Mouse (Mus musculus) stomach, embryonic 14.5 days (tissue): Measurements from ENCODE around the gene Pik3ip1. TPM values are rescaled to one million over a fixed set of nuclear protein-coding genes. Genes with fewer than 3 reads are reported as not detected.

ENCODE experiments used
- ATAC-seq: fragments of 200-750 bp; cut with Nextera tagmentation; 2 replicates; pipeline ENCODE4 v1.8.0; 2017; ENCODE audit warnings: low read depth, moderate TSS enrichment; ENCODE audit not compliant: insufficient number of reproducible peaks, insufficient read depth, low FRiP score
- H3K27ac ChIP-seq: fragments of 300-500 bp; sonication (generic); 2 replicates; pipeline ENCODE4 v1.5.1; 2014; ENCODE audit warnings: mild to moderate bottlenecking, low read length, moderate library complexity, mixed read lengths
- H3K27me3 ChIP-seq: fragments of 300-500 bp; sonication (generic); 2 replicates; pipeline ENCODE4 v1.6.1; 2014; ENCODE audit warnings: low read length, control low read depth, mixed read lengths; ENCODE audit not compliant: control insufficient read depth, insufficient read depth
- H3K36me3 ChIP-seq: fragments of 300-500 bp; sonication (generic); 2 replicates; pipeline ENCODE4 v1.6.1; 2014; ENCODE audit warnings: mild to moderate bottlenecking, control low read depth, low read length, moderate library complexity, mixed read lengths; ENCODE audit not compliant: control insufficient read depth, insufficient read depth
- H3K4me1 ChIP-seq: fragments of 300-500 bp; sonication (generic); 2 replicates; pipeline ENCODE4 v1.6.1; 2014; ENCODE audit warnings: low read length, control low read depth, mixed read lengths; ENCODE audit not compliant: control insufficient read depth, insufficient read depth
- H3K4me2 ChIP-seq: fragments of 300-500 bp; sonication (generic); replicated peaks from 2 replicates; pipeline ENCODE4 v1.6.1; 2014; ENCODE audit warnings: low read depth, low read length, control low read depth
- H3K4me3 ChIP-seq: fragments of 300-500 bp; sonication (generic); 2 replicates; pipeline ENCODE4 v1.5.1; 2014; ENCODE audit warnings: low read depth, low read length, control low read depth
- H3K9ac ChIP-seq: fragments of 300-500 bp; sonication (generic); replicated peaks from 2 replicates; pipeline ENCODE4 v1.6.1; 2014; ENCODE audit warnings: low read depth, mild to moderate bottlenecking, control low read depth, low read length, moderate library complexity, mixed read lengths
- H3K9me3 ChIP-seq: fragments of 300-500 bp; sonication (generic); 2 replicates; pipeline ENCODE4 v1.6.1; 2016; ENCODE audit warnings: low read depth, low read length, control low read depth; ENCODE audit not compliant: control insufficient read depth
- WGBS: fragments of 180-500 bp; shearing (Covaris S2); extraction: QIAGEN DNeasy Blood & Tissue Kit; methylation state at CpG from one replicate; pipeline ENCODE4 v1.1.7; 2014; 5-methylcytosine and 5-hydroxymethylcytosine counted together
- polyA plus RNA-seq: library from polyadenylated mRNA; unstranded; fragments of >200 nt; fragmentation: Nextera tagmentation; extraction: Ambion mirVana; gene quantifications from 2 replicates; pipeline ENCODE4 v1.2.1, GENCODE M21; 2014

Pik3ip1 gene
- polyA plus RNA-seq, 1 experiment from 2014 or later, result 11.4 TPM

DNA sequence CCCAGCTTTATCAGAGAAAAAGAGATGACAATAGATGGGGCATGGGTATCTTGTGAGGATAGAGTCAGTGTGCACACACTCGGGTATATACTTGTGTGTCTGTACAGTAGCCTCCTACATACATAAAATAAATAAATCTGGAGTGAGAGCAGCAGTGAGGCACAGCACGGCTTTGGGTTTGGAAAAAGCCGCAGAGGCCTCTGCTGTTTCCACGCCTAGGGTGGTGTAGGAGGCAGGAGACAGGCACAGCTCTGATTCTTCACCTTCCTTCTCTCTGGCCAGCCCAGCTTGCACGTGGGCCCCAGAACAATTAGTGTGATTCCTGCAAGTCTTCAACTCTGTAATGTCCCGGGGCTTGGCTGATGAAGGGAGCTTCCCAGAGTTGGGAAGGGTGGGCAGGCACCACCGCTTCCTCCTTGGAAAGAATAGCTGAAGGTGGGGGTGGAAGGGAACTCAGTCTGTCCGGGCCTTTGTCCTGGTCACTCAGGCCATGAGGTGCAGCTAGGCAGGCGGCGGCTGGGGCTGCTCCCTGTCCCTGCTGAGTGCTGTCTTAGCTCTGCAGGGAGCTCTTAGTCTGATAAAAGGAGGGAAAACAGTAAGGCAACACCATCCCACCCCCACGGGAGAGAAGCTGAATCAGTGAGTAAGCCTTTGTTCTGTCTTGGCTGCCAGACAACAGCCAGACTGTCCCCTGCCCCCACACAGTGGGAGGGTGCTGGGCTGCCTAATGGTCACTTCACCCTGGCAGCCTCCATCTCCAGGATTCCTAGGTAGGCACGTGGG, 7.2 kb downstream of the Pik3ip1 start:
- Histone ChIP-seq H3K9ac (no peak overlapping the region), H3K27ac (peak overlapping the region; percentile 71), H3K4me1 (peaks cover 35% of the 10 kb centered on the region), H3K27me3 (no peaks in the 10 kb centered on the region), H3K4me2 (no peak overlapping the region), H3K4me3 (no peak overlapping the region), H3K9me3 (no peaks in the 10 kb centered on the region), H3K36me3 (no peaks in the 10 kb centered on the region)
- ATAC-seq, result peak; percentile 33; the same call in 1 of the 2 replicates
- WGBS, result 8% methylated on average over 12 of the region's 12 CpGs

DNA sequence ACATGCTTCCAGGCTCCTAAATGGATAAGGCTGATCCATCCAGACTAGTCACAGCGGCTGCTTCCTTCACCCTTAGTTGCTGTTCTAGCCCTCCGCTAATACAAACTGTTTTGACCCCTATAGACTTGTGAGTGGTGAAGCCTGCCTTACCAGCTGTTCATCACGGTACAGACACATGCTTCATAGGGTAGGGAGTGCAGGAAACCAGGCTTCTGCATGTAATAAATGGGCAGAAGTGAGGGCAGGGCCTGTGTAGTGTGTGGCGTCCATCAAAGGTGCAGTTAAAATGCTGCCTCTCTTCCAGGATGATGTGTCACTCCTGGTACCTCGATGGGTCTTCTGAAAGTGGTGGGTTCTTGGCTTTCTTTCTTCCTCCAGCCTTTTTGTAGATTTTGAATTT, 7.8 kb downstream of the Pik3ip1 start:
- Histone ChIP-seq H3K27me3 (no peaks in the 10 kb centered on the region), H3K4me2 (no peak overlapping the region), H3K36me3 (no peaks in the 10 kb centered on the region), H3K4me1 (peaks cover 29% of the 10 kb centered on the region), H3K4me3 (no peak overlapping the region), H3K9me3 (no peaks in the 10 kb centered on the region), H3K9ac (no peak overlapping the region), H3K27ac (peak overlapping the region; percentile 71; the same call in 1 of the 2 replicates)
- ATAC-seq, result no peak
- WGBS, result 42% methylated on average over 5 of the region's 5 CpGs

DNA sequence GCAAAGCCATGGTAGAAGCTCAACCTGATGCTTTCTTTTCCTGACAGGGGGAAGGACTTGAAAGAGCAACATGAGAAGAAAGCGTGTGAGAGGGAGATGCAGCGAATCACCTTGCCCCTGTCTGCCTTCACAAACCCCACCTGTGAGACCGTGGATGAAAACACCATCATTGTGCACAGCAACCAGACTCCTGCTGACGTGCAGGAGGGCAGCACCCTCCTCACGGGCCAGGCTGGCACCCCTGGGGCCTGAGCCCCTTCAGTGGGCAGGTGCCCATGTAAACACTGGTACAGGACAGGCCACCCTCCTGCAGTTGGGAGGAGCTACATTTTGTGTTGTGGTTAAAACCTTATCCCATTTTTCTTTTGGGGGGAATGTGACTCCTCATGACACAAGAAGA, 11.3 kb downstream of the Pik3ip1 start:
- Histone ChIP-seq H3K27me3 (no peaks in the 10 kb centered on the region), H3K4me3 (no peak overlapping the region), H3K9me3 (no peaks in the 10 kb centered on the region), H3K9ac (no peak overlapping the region), H3K27ac (no peak overlapping the region), H3K36me3 (peaks cover 27% of the 10 kb centered on the region), H3K4me2 (no peak overlapping the region), H3K4me1 (peaks cover 15% of the 10 kb centered on the region)
- no peak for ATAC-seq
- WGBS, result 72% methylated on average over 5 of the region's 5 CpGs

DNA sequence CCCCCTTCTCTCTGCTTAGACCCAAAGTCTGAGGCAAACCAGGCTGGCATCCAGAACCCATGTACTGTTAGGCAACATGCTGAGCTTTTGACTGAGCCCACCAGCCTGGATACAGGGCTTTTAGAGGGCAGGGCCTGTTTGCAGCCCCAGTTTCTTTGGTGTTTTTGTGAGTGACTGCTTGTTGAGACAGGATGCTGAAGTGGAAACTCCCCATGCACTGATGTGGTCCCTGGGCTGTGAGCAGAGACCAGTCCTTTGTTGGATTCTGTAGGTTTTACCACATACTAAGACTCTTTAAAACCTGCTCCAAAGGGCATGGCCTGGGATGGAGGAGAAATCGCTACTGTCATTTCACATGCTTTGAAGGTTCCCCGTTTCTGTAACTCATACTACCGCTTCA, 14.7 kb downstream of the Pik3ip1 start:
- ATAC-seq, result no peak
- WGBS, result 90% methylated on average over 3 of the region's 3 CpGs
- H3K4me3 ChIP-seq, result no peak overlapping the region
- H3K4me2 ChIP-seq, result no peak overlapping the region
- no peak overlapping the region for H3K27ac ChIP-seq
- H3K9ac ChIP-seq, result no peak overlapping the region
- no peaks in the 10 kb centered on the region for H3K9me3 ChIP-seq
- H3K27me3 ChIP-seq, result no peaks in the 10 kb centered on the region
- peaks cover 37% of the 10 kb centered on the region for H3K36me3 ChIP-seq
- peaks cover 13% of the 10 kb centered on the region for H3K4me1 ChIP-seq

DNA sequence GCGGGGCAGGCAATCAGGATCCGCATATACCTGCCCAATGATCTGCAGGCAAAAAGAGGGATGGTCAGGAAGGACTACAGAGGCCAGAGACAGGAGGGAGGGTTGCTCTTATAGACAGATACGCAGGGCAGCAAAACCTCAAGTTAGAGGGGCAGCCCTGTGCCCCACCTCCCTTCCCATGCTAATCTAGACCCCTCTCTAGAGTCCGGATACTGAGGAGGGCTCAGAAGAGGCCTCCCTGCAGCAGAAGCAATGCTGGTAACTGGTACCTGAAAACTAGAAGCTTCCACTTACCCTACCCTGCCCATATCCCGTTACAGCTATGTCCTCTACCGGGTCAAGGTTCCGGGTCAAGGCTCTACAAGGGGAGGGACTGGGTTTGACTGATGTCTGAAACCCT, 16.1 kb downstream of the Pik3ip1 start:
- no peak overlapping the region for H3K27ac ChIP-seq
- no peak overlapping the region for H3K4me2 ChIP-seq
- H3K9me3 ChIP-seq, result no peaks in the 10 kb centered on the region
- ATAC-seq, result no peak
- H3K9ac ChIP-seq, result no peak overlapping the region
- peaks cover 49% of the 10 kb centered on the region for H3K36me3 ChIP-seq
- H3K27me3 ChIP-seq, result no peaks in the 10 kb centered on the region
- no peak overlapping the region for H3K4me3 ChIP-seq
- WGBS, result 94% methylated on average over 7 of the region's 7 CpGs
- peaks cover 13% of the 10 kb centered on the region for H3K4me1 ChIP-seq

DNA sequence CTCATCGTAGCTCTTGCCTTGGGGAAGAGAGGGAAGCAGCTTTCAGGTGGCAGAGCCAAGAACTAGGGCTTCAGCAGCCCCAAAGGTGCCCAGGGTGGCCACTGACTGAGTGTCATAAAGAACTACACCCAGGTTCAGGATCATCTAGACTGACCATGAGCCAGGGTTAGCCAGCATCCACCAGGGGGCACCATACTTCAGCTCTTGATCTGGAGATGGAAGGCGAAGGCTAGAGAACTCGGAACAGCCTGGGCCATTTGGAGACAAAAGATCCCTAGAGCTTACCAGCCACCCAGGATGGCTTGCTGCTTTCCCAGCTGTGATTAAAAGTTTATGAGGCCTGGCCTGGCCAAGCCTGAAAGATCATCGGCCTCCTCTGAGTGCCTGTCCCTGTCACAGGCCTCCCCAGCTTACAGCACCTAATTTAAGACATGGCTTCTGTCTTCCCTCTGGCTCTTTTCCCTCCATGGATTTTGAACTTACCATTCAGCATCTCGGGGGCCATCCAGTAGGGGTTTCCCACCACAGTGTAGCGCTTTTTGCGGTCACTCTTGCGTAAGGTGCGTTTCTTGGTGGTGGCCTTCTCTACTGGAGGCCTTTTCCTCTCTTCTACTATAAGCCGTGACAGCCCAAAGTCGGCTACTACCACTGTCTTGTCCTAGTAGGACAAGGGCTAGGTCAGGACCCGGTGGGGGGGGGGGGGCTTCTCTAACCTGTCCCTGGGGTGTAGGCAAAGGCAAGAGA, 17.1 kb downstream of the Pik3ip1 start:
- WGBS, result 69% methylated on average over 12 of the region's 12 CpGs
- Histone ChIP-seq H3K27me3 (no peaks in the 10 kb centered on the region), H3K4me2 (no peak overlapping the region), H3K4me3 (no peak overlapping the region), H3K9ac (no peak overlapping the region), H3K9me3 (no peaks in the 10 kb centered on the region), H3K4me1 (peaks cover 13% of the 10 kb centered on the region), H3K27ac (no peak overlapping the region; the same call in 1 of the 2 replicates), H3K36me3 (peaks cover 55% of the 10 kb centered on the region)
- ATAC-seq, result peak; percentile 62; the same call in 1 of the 2 replicates

DNA sequence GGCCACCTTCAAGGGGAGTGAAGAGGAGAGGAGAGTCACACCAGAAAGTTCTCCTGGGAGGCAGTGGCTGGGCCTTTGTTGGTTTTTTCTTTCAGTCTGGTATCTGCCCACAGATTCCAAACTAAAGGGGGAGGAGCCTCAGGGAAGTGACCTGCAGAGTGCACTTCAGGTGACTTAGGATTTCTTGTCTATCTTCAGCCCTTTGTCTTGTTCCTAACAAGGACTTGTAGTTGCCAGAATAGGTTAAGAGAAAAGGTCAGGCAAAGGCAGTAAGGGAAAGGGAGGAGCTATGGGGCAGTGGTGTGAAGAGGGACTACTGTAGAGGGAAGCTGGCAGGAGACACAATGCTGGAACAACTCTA, 17.6 kb downstream of the Pik3ip1 start:
- Histone ChIP-seq H3K36me3 (peaks cover 56% of the 10 kb centered on the region), H3K4me2 (no peak overlapping the region), H3K4me3 (no peak overlapping the region), H3K27me3 (no peaks in the 10 kb centered on the region), H3K4me1 (peaks cover 13% of the 10 kb centered on the region), H3K27ac (peak overlapping the region; percentile 17; the same call in 1 of the 2 replicates), H3K9ac (no peak overlapping the region), H3K9me3 (no peaks in the 10 kb centered on the region)
- ATAC-seq, result no peak

DNA sequence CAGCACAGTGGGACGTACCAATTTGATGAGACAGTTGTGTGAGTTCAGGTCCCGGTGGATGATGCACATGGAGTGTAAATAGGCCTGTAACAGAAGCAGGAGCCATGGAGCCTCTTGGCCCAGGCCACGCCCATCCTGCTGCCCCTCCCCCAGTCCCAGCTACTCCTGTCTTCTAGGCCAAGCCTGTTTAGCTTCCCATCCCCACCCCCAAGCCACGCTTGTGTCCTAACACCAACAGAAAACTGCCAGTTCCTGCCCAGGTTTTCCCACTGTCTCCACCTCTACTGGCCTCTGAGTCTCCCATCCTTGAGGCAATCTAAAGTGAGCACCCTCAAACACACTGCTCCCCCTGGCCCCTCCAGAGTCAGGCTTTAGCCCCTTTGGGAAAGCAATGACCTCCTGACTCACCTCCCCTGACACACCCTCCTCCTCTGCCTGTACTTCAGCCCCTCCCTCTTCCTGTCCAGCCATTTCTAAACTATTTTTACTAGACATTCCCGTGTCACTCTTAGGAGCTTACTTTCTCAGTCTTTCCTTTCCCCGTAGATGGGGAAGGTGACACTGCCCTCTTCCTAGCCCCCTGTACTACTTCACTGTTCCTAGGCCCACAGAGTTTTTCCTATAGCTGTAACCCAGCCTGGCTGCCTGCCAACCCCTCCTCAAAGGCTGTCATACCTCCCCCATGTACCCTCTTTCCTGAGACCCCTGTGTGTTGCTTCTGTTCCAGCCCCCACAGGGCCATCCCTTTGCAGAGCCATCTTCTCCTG, 18.6 kb downstream of the Pik3ip1 start:
- Histone ChIP-seq H3K9ac (no peak overlapping the region), H3K4me1 (peaks cover 13% of the 10 kb centered on the region), H3K36me3 (peaks cover 55% of the 10 kb centered on the region), H3K27ac (peak overlapping the region; percentile 17; the same call in 1 of the 2 replicates), H3K4me3 (no peak overlapping the region), H3K9me3 (no peaks in the 10 kb centered on the region), H3K27me3 (no peaks in the 10 kb centered on the region), H3K4me2 (no peak overlapping the region)
- 25% methylated on average over 6 of the region's 6 CpGs for WGBS
- peak; percentile 38; the same call in 1 of the 2 replicates for ATAC-seq
